Mouse (Mus musculus): ENCODE measurements around the gene Carm1. TPM values are rescaled to one million over a fixed set of nuclear protein-coding genes. Genes with fewer than 3 reads are reported as not detected.

Carm1 gene
- total RNA-seq (2021): 10 to 100 TPM; 78.2 to 79.5 TPM
- long read RNA-seq, experiment 1, transcript Carm1-201 (16 exons, 3,220 nt): major isoform, 150 of 202 reads
- long read RNA-seq, experiment 1, partial matches to known transcripts: 9 of 202 reads
- long read RNA-seq, experiment 1, other reads (novel, unspliced or antisense): 40 of 202 reads
- long read RNA-seq, experiment 2, transcript Carm1-201 (16 exons, 3,220 nt): major isoform, 118 of 153 reads
- long read RNA-seq, experiment 2, transcript Carm1-203 (15 exons, 3,152 nt): minor isoform, 5 of 153 reads
- long read RNA-seq, experiment 2, partial matches to known transcripts: 2 of 153 reads
- long read RNA-seq, experiment 2, other reads (novel, unspliced or antisense): 22 of 153 reads

DNA sequence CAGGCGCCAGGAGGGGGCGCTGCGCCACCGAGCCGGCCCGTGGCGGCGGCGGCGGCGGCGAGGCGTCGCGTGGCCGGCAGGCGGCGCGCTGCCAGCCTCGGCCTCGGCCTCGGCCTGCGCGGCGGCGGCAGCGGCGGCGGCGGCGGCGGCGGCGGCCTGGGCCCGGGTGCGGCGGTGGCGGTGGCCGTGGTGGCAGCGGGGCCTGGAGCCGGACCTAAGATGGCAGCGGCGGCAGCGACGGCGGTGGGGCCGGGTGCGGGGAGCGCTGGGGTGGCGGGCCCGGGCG lies at the start of gene Carm1:
Gene Carm1 (plus strand): TSS at position 106 of the 286 bp plus-strand sequence.
- Histone ChIP-seq H3K4me3 (peak within 1 kb of the TSS; percentile 69), H3K27ac (peak within 1 kb of the TSS; percentile 93)
- intact Hi-C loops (cut with DNase I): loop anchor here (2.0 to 5.0 kb wide), 3 partner anchors 36 to 180 kb away; partner anchors contain the start of genes Ilf3, Timm29, Tmed1 and Yipf2
- TF ChIP-seq CTCF (IDR thresholded peaks at IDR 0.05): peak; percentile 54
- DNase-seq (ENCODE audit: extremely low spot score in 1 of 2, low spot score in 2 of 2): peak in 1 of 2 experiments; percentile 73

DNA sequence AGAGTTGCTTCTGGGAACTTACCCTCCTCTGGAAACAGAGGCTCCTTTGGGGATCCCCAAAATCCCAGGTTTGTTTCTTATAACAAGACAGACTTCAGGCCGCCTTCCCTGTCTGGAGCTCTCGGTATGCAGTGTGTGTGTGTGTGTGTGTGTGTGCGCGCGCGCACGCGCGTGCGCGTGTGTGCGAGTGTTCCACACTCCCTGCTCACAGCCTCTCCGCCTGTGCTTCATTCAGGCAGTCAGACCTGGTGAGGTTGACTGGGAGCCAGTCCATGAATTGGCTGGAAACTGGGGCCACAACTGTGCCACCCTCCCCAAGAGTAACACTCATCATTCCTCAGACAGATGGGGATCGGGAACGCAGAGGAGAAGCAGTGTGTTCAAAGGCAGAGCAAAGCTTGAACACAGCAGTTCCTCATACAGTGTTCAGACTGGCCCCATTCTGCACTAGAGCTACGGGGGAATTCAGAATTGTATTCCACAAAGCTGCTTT lies 49.6 kb upstream of the Carm1 start:
- Histone ChIP-seq H3K27ac (no peak overlapping the region; the same call in 1 of the 2 replicates), H3K4me3 (no peak overlapping the region)
- TF ChIP-seq CTCF (IDR thresholded peaks at IDR 0.05): no peak
- no peak for DNase-seq (ENCODE audit: extremely low spot score in 1 of 2, low spot score in 2 of 2)
- intact Hi-C loops (cut with DNase I): no loop called here

DNA sequence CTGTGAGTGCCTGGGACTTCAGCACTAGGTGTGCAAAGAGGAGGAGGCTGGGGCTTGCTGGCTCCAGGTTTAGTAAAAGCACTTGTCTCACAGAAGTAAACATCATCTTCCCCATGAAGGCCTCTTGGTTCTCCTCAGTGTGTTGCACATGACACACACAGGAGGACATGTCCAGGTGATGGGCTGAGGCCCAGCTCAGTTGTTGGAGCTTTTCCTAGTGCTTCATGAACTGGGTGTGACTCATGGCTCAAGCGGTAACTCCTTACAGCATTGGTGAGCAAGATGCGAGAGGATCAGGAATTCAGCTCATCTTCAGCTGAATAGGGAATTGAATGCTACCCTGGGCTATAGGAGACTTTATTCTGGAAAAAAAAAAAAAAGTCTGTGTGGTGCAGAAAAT lies 49.0 kb upstream of the Carm1 start:
- intact Hi-C loops (cut with DNase I): no loop called here
- DNase-seq (ENCODE audit: extremely low spot score in 1 of 2, low spot score in 2 of 2): no peak
- H3K27ac ChIP-seq: no peak overlapping the region; the same call in 1 of the 2 replicates
- TF ChIP-seq CTCF (IDR thresholded peaks at IDR 0.05): no peak
- no peak overlapping the region for H3K4me3 ChIP-seq

DNA sequence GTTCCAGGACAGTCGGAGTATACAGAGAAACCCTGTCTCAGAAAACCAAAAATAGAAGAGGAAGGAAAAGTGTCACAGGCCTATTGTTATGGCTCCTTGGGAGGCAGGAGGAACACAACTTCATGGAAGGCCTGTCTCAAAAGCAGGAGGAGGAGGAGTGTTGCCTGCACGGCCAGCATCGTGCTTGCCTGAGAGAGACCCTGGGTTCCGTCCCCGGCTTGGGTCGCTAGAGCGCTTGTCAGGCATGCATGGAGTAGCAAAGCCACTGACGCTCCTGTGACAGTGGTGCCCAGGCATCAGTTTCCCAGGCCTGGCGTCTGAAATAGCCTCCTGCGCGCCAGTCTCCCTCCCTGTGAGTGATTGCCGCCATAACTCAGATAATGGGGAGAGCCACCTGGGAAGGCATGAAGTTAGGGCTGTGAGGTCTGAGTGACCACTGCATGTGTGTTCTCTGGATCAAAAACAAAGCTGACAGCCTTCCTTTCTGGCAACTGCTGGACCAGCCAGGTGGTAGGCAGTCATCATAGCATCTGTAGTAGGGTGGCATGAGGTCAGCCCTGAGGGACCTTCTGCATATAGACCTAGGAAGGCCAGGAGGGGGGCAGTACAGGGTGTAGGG lies 48.3 kb upstream of the Carm1 start:
- H3K4me3 ChIP-seq: no peak overlapping the region
- intact Hi-C loops (cut with DNase I): no loop called here
- H3K27ac ChIP-seq: no peak overlapping the region
- TF ChIP-seq CTCF (IDR thresholded peaks at IDR 0.05): no peak
- no peak for DNase-seq (ENCODE audit: extremely low spot score in 1 of 2, low spot score in 2 of 2)

DNA sequence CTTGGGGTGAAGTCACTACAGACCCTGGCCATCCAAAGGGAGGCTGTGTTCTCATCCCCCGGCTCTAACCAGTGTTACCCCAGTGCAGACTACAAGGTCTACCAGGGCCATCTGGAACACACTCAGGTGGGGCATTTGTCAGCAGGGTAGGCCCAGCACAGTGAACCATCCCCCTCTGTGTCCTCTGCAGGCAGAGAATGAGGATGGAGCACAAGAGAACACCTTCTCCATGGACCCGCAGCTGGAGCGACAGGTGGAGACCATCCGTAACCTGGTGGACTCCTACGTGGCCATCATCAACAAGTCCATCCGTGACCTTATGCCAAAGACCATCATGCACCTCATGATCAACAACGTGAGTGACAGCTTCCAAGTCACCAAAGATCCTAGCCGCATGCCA lies 43.3 kb upstream of the Carm1 start:
- no peak for TF ChIP-seq CTCF (IDR thresholded peaks at IDR 0.05)
- intact Hi-C loops (cut with DNase I): no loop called here
- no peak for DNase-seq (ENCODE audit: extremely low spot score in 1 of 2, low spot score in 2 of 2)

GRCm38 (mm10) chr9:21505767-21506166 lies 40.9 kb upstream of the Carm1 start:
- no peak overlapping the region for H3K27ac ChIP-seq
- DNase-seq (ENCODE audit: extremely low spot score in 1 of 2, low spot score in 2 of 2): no peak
- H3K4me3 ChIP-seq: no peak overlapping the region
- no peak for TF ChIP-seq CTCF (IDR thresholded peaks at IDR 0.05)
- intact Hi-C loops (cut with DNase I): no loop called here

More for the DNA sequence above, 43.3 kb upstream of the Carm1 start:
- H3K4me3 ChIP-seq: no peak overlapping the region
- no peak overlapping the region for H3K27ac ChIP-seq

GRCm38 (mm10) chr9:21507753-21508430 lies 38.8 kb upstream of the Carm1 start:
- no peak for DNase-seq (ENCODE audit: extremely low spot score in 1 of 2, low spot score in 2 of 2)
- H3K27ac ChIP-seq: no peak overlapping the region
- TF ChIP-seq CTCF (IDR thresholded peaks at IDR 0.05): no peak; the same call in 1 of the 2 replicates
- H3K4me3 ChIP-seq: no peak overlapping the region
- intact Hi-C loops (cut with DNase I): no loop called here

GRCm38 (mm10) chr9:21508871-21509404 lies 37.8 kb upstream of the Carm1 start:
- peak overlapping the region; percentile 74 for H3K4me3 ChIP-seq
- 0 out of 2 replicates have a peak overlapping the region, but pooled peaks have one; percentile 7 for H3K27ac ChIP-seq
- DNase-seq (ENCODE audit: extremely low spot score in 1 of 2, low spot score in 2 of 2): no peak
- TF ChIP-seq CTCF (IDR thresholded peaks at IDR 0.05): no peak
- intact Hi-C loops (cut with DNase I): no loop called here

GRCm38 (mm10) chr9:21509772-21510688 lies 36.7 kb upstream of the Carm1 start, which contains the start of gene Tmed1:
Gene Tmed1 (minus strand): TSS chr9:21510252.
- Histone ChIP-seq H3K27ac (peak within 1 kb of the TSS; percentile 99), H3K4me3 (peak within 1 kb of the TSS; percentile 74)
- no peak for TF ChIP-seq CTCF (IDR thresholded peaks at IDR 0.05)
- peak; percentile 90 to 91 for DNase-seq (ENCODE audit: extremely low spot score in 1 of 2, low spot score in 2 of 2)
- intact Hi-C loops (cut with DNase I): loop anchor here (2.0 to 10.0 kb wide), 2 partner anchors 37 to 395 kb away; partner anchors contain the start of gene Carm1

DNA sequence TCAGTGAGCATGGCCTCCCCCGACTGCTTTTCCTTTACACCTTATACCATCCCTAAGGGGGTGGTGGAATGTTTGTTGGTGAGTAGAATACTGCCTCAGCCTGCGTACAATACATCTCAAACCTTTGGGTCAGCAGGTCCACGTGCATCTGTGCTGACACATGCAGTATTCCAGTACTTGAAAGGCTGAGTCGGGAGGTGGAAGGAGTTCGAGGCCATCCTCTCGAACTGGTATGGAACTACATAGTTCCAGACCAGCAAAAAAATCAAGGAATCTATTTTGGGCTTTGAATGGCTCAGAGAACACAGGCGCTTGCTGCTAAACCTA lies 36.0 kb upstream of the Carm1 start:
- no peak for DNase-seq (ENCODE audit: extremely low spot score in 1 of 2, low spot score in 2 of 2)
- intact Hi-C loops (cut with DNase I): loop anchor here (2.0 to 10.0 kb wide), 2 partner anchors 36 to 394 kb away; partner anchors contain the start of gene Carm1
- peak overlapping the region; percentile 74 for H3K4me3 ChIP-seq
- TF ChIP-seq CTCF (IDR thresholded peaks at IDR 0.05): no peak
- peak overlapping the region; percentile 99 for H3K27ac ChIP-seq

DNA sequence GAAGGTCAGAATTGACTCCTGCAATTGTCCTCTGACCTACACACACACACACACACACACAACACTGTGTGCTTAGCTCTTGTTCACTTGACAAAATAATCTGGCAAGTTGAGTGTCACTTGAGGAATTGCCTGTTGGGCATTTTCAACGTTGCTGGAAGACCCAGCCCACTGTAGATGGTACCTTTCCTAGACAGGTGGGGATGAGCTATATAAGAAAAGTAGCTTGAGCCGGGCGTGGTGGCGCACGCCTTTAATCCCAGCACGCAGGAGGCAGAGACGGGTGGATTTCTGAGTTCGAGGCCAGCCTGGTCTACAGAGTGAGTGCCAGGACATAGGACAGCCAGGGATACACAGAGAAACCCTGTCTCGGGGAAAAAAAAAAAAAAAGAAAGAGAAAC lies 35.6 kb upstream of the Carm1 start:
- intact Hi-C loops (cut with DNase I): loop anchor here (2.0 to 10.0 kb wide), 2 partner anchors 36 to 394 kb away; partner anchors contain the start of gene Carm1
- H3K4me3 ChIP-seq: peak overlapping the region; percentile 74
- peak overlapping the region; percentile 99; the same call in 1 of the 2 replicates for H3K27ac ChIP-seq
- DNase-seq (ENCODE audit: extremely low spot score in 1 of 2, low spot score in 2 of 2): no peak
- no peak for TF ChIP-seq CTCF (IDR thresholded peaks at IDR 0.05)
